Mouse (Mus musculus) thymus, postnatal 4 days (tissue): ENCODE measurements around the gene Hoxd8.

ENCODE experiments used
- DNase-seq: peaks from one replicate; pipeline ENCODE4 v3.0.0; 2021

Gene Hoxd8

DNA sequence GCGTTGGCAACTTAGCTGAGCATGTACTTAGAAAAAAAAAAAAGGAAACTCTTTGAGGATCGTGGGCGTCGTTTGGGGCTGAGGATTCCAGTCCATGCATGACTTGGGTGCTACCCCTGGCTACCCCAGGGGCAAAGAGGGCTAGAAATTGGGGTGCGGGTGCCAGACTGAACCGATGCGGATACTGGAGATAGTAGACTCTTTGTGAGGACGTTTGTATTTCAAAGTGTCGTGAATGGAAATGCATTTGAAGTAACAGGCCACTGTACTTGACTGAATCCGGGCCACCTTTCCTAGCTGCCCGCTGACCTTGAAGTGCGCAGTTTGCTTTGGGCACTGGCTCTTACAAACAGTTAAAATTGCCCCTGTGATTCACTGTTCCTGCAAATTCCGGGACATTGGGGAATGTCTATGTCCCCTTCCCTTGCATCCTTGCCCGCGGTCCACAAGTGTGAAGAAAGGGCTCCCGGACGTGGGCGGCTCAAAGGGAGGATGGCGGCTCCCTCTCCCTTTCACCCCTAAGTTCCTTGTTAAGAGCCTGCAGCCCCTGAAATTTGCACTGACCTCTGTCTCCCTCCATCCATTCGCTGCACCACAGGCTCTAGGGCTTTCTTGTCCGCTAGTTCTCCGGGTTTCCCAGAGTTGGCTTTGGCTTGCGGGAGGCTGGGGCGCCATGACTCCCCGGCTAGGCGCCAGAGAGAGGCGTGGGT lies 17.3 kb upstream of the Hoxd8 start:
- DNase-seq = peak; percentile 22

GRCm38 (mm10) chr2:74687698-74688555 lies 16.5 kb upstream of the Hoxd8 start:
- DNase-seq = no peak

DNA sequence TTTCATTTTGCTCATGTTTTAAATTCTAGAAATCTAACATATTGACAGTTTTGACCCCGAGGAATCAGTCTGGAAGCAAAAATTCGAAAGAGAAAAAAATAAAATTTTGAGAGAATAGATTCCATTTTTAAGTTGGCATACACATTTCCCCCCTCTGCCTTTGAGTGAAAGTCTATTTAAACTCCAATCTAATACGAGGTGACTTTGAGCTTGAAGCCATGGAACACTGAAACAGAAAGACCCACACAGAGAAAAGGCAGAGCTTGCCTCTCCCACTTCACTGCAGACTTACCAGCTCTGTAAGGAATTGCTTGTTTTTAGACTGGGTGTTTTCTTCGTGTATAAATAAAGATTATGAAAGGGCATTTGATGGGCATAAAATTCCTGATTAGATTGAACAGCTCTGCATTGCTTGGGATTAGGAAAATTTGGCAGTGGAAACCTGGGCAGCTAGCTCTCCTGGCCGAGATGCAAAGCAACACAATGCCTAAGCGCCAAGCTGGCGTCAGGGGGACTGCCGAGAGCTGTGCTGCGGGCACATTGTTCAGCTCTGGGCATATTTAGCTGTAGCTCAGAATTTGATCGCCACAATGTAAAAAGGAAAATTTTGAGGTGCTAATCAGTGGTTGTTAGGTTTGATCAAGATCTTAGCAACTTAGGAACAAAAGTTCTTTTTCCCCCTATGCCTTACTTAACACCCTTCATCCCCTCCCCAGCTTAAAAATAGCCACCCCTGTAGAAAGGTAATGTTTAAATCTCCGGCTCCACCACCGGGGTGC lies 15.4 kb upstream of the Hoxd8 start:
- no peak for DNase-seq

- DNase-seq = no peak
Observed at GRCm38 (mm10) chr2:74689574-74690337, 14.7 kb upstream of the Hoxd8 start.

- no peak for DNase-seq
Observed at GRCm38 (mm10) chr2:74690338-74690716, 14.1 kb upstream of the Hoxd8 start.

GRCm38 (mm10) chr2:74691022-74691951 lies 13.1 kb upstream of the Hoxd8 start, which contains the start of gene Hoxd10:
Gene Hoxd10, plus strand, starts transcription at chr2:74691924.
- peak; percentile 14 for DNase-seq

GRCm38 (mm10) chr2:74691995-74692807 lies 12.2 kb upstream of the Hoxd8 start:
- no peak for DNase-seq

GRCm38 (mm10) chr2:74692808-74693431 lies 11.5 kb upstream of the Hoxd8 start:
- no peak for DNase-seq

- DNase-seq = no peak
Observed at GRCm38 (mm10) chr2:74693432-74693827, 11.0 kb upstream of the Hoxd8 start.

DNA sequence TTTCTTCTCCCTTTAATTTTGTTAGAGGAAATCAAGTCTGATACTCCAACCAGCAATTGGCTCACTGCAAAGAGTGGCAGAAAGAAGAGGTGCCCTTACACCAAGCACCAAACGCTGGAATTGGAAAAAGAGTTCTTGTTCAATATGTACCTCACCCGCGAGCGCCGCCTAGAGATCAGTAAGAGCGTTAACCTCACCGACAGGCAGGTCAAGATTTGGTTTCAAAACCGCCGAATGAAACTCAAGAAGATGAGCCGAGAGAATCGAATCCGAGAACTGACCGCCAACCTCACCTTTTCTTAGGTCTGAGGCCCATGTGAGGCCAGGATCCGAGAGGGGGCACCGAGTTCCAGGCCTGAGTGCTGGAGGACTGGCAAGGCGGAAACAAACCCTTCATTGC lies 10.3 kb upstream of the Hoxd8 start:
- peak; percentile 57 for DNase-seq

DNA sequence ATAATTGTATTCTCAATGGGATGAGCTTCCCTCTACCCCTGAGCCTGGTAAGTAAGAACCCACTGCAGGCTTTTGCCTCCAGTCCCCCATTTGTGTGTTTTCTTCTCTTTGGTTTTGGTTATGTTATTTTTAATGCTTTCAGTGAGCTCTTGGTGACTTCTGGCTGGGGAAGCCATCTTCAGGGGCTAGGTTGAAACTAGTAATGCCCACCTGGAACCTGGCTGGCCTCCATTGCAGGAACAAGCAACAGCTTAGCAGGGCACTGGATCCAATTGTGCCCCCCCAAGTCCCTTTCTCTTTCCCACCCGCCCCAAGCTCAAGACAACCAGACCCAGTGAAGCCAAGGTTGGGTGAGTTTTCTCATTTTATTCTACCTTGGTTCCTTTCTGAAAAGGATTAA lies 9.0 kb upstream of the Hoxd8 start:
- DNase-seq = no peak

- no peak for DNase-seq
Observed at GRCm38 (mm10) chr2:74695813-74696430, 8.5 kb upstream of the Hoxd8 start.

DNA sequence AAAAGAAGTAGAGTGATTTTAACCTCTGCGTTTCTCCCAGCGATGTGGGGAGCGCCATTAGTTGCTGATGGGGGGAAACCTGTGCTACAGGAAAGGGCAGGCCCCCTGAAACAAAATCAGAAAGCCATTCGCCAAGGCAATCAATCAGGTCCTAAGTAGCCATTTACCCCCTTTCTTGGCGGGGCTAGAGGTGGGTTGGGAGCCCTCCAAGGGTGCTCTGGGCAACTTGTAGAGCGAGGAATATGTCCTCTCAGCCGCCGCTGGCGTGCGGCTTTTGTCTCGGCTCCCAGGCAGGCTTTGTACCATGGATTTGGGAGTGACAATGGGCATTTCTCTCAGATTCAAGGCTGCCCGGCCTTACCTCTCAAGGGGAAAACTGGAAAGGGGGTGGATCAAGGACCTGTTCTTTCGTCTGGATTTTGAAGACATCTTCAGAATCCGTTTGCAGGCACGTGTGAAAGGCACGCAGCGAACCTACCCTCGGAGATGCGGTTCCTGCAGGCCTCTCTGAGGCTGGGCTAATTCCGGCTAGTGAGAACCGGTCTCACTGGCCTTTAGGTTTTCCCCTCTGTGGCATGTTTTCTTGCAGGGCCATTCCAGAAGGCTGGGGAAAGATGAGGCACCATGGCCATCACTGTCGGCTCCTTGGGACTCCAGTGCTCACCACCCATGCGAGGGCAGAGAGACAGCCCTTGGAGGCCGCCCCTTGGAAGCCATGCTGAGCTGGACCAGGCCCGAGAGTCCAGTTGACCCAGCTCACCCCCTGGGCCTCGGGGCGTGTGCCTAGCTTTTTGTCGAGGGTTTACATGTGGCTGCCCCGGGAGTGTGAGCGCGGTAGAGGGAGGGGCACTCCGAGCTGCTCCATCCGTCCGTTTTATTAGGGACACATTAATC lies 7.7 kb upstream of the Hoxd8 start:
- no peak for DNase-seq

DNA sequence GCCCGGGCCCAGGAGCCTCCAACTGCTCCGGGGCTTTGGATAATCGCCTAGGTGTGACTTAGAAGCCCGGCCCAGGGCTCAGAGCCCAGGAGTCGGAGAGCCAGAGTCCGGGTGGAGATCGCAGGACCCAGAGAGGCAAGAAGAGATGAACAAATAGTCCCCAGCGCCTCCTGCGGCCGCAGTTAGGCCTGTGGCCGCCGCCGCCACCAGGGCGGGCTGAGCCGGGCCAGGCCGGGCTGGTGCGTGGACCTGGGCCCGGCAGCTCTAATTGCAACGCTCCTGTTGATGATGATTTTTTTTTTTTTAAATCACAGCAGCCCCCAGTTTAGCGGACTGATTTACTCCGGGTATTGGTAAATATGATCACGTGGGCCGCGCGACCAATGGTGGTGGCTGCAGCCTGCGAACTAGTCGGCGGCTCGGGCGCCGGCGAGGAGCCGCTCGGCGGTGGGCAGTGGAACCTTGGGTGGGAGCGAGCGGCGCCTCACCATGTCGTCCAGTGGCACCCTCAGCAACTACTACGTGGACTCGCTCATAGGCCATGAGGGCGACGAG lies 6.8 kb upstream of the Hoxd8 start, which contains the start of gene Hoxd9:
Hoxd9 (plus strand) TSS at position 161 of the 555 bp plus-strand sequence.
- peak; percentile 19 for DNase-seq

GRCm38 (mm10) chr2:74698201-74699052 lies 6.0 kb upstream of the Hoxd8 start:
- peak; percentile 34 for DNase-seq

DNA sequence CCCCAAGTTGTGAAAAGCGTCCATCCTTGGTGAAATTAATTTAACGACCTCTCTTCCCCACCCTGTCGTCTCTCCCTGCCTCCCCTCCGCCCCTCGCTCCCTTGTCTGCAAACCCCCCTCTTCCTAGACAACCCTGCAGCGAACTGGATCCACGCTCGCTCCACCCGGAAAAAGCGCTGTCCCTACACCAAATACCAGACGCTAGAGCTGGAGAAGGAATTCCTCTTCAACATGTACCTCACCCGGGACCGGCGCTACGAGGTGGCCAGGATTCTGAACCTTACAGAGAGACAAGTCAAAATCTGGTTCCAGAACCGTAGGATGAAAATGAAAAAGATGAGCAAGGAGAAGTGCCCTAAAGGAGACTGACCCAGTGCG lies 5.4 kb upstream of the Hoxd8 start:
- DNase-seq = no peak
